Mouse (Mus musculus) forebrain, embryonic 15.5 days (tissue): ENCODE data around the gene Homez. TPM values are rescaled to one million over a fixed set of nuclear protein-coding genes. Genes with fewer than 3 reads are reported as not detected.

Experiments
- ATAC-seq: fragments of 200-750 bp; cut with Nextera tagmentation; replicated peaks from 2 replicates; pipeline ENCODE4 v1.8.0; 2017; ENCODE audit warnings: mild to moderate bottlenecking, moderate TSS enrichment, moderate library complexity
- H3K27ac ChIP-seq: fragments of 300-500 bp; sonication (generic); replicated peaks from 2 replicates; pipeline ENCODE4 v1.5.1; 2015; ENCODE audit warnings: mild to moderate bottlenecking, inconsistent platforms
- H3K27me3 ChIP-seq: fragments of 300-500 bp; sonication (generic); 2 replicates; pipeline ENCODE4 v1.6.1; 2015; ENCODE audit warnings: inconsistent platforms
- H3K36me3 ChIP-seq: fragments of 300-500 bp; sonication (generic); 2 replicates; pipeline ENCODE4 v1.6.1; 2015; ENCODE audit warnings: mild to moderate bottlenecking, inconsistent platforms
- H3K4me1 ChIP-seq: fragments of 300-500 bp; sonication (generic); 2 replicates; pipeline ENCODE4 v1.6.1; 2015; ENCODE audit warnings: inconsistent platforms
- H3K4me2 ChIP-seq: fragments of 300-500 bp; sonication (generic); replicated peaks from 2 replicates; pipeline ENCODE4 v1.6.1; 2015; ENCODE audit warnings: mild to moderate bottlenecking, inconsistent platforms
- H3K4me3 ChIP-seq: fragments of 300-500 bp; sonication (generic); 2 replicates; pipeline ENCODE4 v1.5.1; 2015; ENCODE audit warnings: mild to moderate bottlenecking, inconsistent platforms
- H3K9ac ChIP-seq: fragments of 300-500 bp; sonication (generic); replicated peaks from 2 replicates; pipeline ENCODE4 v1.6.1; 2015; ENCODE audit warnings: mild to moderate bottlenecking, inconsistent platforms
- H3K9me3 ChIP-seq: fragments of 300-500 bp; sonication (generic); 2 replicates; pipeline ENCODE4 v1.6.1; 2016; ENCODE audit warnings: inconsistent platforms
- WGBS: fragments of 180-500 bp; shearing (Covaris S2); methylation state at CpG from one replicate; pipeline ENCODE4 v1.1.7; 2015; ENCODE audit warnings: mixed read lengths; 5-methylcytosine and 5-hydroxymethylcytosine counted together
- polyA plus RNA-seq: library from polyadenylated mRNA; unstranded; fragments of >200 nt; fragmentation: Nextera tagmentation; extraction: Ambion mirVana; gene quantifications from 2 replicates; pipeline ENCODE4 v1.2.1, GENCODE M21; 2015

The Homez gene
- polyA plus RNA-seq, result 11.1 and 13.5 TPM in 2 replicates

GRCm38 (mm10) chr14:54870861-54871260 is at the start of gene Homez:
Gene Homez (minus strand): TSS chr14:54870961.
- Histone ChIP-seq H3K4me3 (no peak within 1 kb of the TSS), H3K27ac (no peak within 1 kb of the TSS), H3K9ac (no peak within 1 kb of the TSS), H3K27me3 (no peaks in the 10 kb centered on the region), H3K9me3 (no peaks in the 10 kb centered on the region), H3K4me1 (peaks cover 8% of the 10 kb centered on the region), H3K4me2 (no peak within 1 kb of the TSS), H3K36me3 (no peaks in the 10 kb centered on the region)
- 94% methylated on average over 5 of the region's 5 CpGs for WGBS
- ATAC-seq, result no peak

GRCm38 (mm10) chr14:54920076-54920685 is 49.4 kb upstream of the Homez start:
- WGBS, result 98% methylated on average over 16 of the region's 16 CpGs
- no peak for ATAC-seq
- no peaks in the 10 kb centered on the region for H3K27me3 ChIP-seq
- H3K4me3 ChIP-seq, result no peak overlapping the region
- H3K9ac ChIP-seq, result no peak overlapping the region
- peaks cover 16% of the 10 kb centered on the region for H3K4me1 ChIP-seq
- peaks cover 42% of the 10 kb centered on the region for H3K36me3 ChIP-seq
- no peak overlapping the region for H3K27ac ChIP-seq
- peaks cover 11% of the 10 kb centered on the region; the same call in 1 of the 2 replicates for H3K9me3 ChIP-seq
- no peak overlapping the region for H3K4me2 ChIP-seq

- Histone ChIP-seq H3K4me2 (peak overlapping the region; percentile 83), H3K27ac (peak overlapping the region; percentile 87), H3K27me3 (no peaks in the 10 kb centered on the region), H3K9ac (peak overlapping the region; percentile 84), H3K36me3 (peaks cover 22% of the 10 kb centered on the region), H3K4me3 (peak overlapping the region; percentile 74), H3K9me3 (no peaks in the 10 kb centered on the region), H3K4me1 (peaks cover 21% of the 10 kb centered on the region)
- 0 out of 2 replicates have a peak, but pooled peaks have one; percentile 3 for ATAC-seq
- 14% methylated on average over 10 of the region's 10 CpGs for WGBS
Measured at GRCm38 (mm10) chr14:54913343-54913742, 42.6 kb upstream of the Homez start.

- H3K27ac ChIP-seq, result peak within 1 kb of the TSS; percentile 87
- peaks cover 21% of the 10 kb centered on the region for H3K4me1 ChIP-seq
- no peaks in the 10 kb centered on the region for H3K9me3 ChIP-seq
- peaks cover 22% of the 10 kb centered on the region for H3K36me3 ChIP-seq
- under 1% methylated on average over 26 of the region's 28 CpGs for WGBS
- peak within 1 kb of the TSS; percentile 74 for H3K4me3 ChIP-seq
- H3K27me3 ChIP-seq, result no peaks in the 10 kb centered on the region
- ATAC-seq, result peak; percentile 97
- H3K4me2 ChIP-seq, result peak within 1 kb of the TSS; percentile 83
- H3K9ac ChIP-seq, result peak within 1 kb of the TSS; percentile 84
Measured at GRCm38 (mm10) chr14:54912886-54913285, 42.1 kb upstream of the Homez start, which contains the start of gene Slc22a17. Gene Slc22a17 (minus strand): TSS chr14:54913132.

GRCm38 (mm10) chr14:54912109-54912850 is 41.5 kb upstream of the Homez start:
- Histone ChIP-seq H3K27me3 (no peaks in the 10 kb centered on the region), H3K4me3 (peak overlapping the region; percentile 74), H3K36me3 (peaks cover 27% of the 10 kb centered on the region), H3K4me1 (peaks cover 21% of the 10 kb centered on the region), H3K9ac (peak overlapping the region; percentile 84), H3K27ac (peak overlapping the region; percentile 87), H3K4me2 (peak overlapping the region; percentile 83), H3K9me3 (no peaks in the 10 kb centered on the region)
- ATAC-seq, result peak; percentile 68
- WGBS, result 2% methylated on average over 49 of the region's 69 CpGs

- ATAC-seq, result no peak
- H3K27ac ChIP-seq, result no peak overlapping the region
- H3K9ac ChIP-seq, result no peak overlapping the region
- H3K27me3 ChIP-seq, result no peaks in the 10 kb centered on the region
- H3K9me3 ChIP-seq, result no peaks in the 10 kb centered on the region
- peaks cover 20% of the 10 kb centered on the region for H3K4me1 ChIP-seq
- 86% methylated on average over 7 of the region's 7 CpGs for WGBS
- peaks cover 48% of the 10 kb centered on the region for H3K36me3 ChIP-seq
- no peak overlapping the region for H3K4me3 ChIP-seq
- H3K4me2 ChIP-seq, result no peak overlapping the region
Measured at GRCm38 (mm10) chr14:54908682-54909081, 37.9 kb upstream of the Homez start.

- Histone ChIP-seq H3K27me3 (no peaks in the 10 kb centered on the region), H3K9me3 (no peaks in the 10 kb centered on the region), H3K4me3 (no peak overlapping the region), H3K4me1 (no peaks in the 10 kb centered on the region), H3K9ac (no peak overlapping the region), H3K27ac (no peak overlapping the region), H3K36me3 (peaks cover 46% of the 10 kb centered on the region), H3K4me2 (no peak overlapping the region)
- 90% methylated on average over 4 of the region's 4 CpGs for WGBS
- ATAC-seq, result no peak
Measured at GRCm38 (mm10) chr14:54903641-54904040, 32.9 kb upstream of the Homez start.

GRCm38 (mm10) chr14:54900383-54900782 is 29.6 kb upstream of the Homez start:
- peak; percentile 59 for ATAC-seq

GRCm38 (mm10) chr14:54897445-54897844 is 26.7 kb upstream of the Homez start:
- WGBS, result 75% methylated on average over 2 of the region's 2 CpGs
- peaks cover 24% of the 10 kb centered on the region for H3K4me1 ChIP-seq
- H3K4me3 ChIP-seq, result no peak overlapping the region
- H3K9ac ChIP-seq, result no peak overlapping the region
- peaks cover 36% of the 10 kb centered on the region for H3K36me3 ChIP-seq
- H3K27me3 ChIP-seq, result no peaks in the 10 kb centered on the region
- no peak overlapping the region for H3K4me2 ChIP-seq
- no peaks in the 10 kb centered on the region for H3K9me3 ChIP-seq
- ATAC-seq, result no peak
- peak overlapping the region; percentile 31; the same call in 1 of the 2 replicates for H3K27ac ChIP-seq

More at GRCm38 (mm10) chr14:54900383-54900782, 29.6 kb upstream of the Homez start:
- no peaks in the 10 kb centered on the region for H3K27me3 ChIP-seq
- no peak overlapping the region for H3K4me2 ChIP-seq
- peaks cover 44% of the 10 kb centered on the region for H3K36me3 ChIP-seq
- under 1% methylated on average over 3 of the region's 3 CpGs for WGBS
- H3K27ac ChIP-seq, result peak overlapping the region; percentile 6; the same call in 1 of the 2 replicates
- H3K9ac ChIP-seq, result no peak overlapping the region
- no peak overlapping the region for H3K4me3 ChIP-seq
- H3K4me1 ChIP-seq, result peaks cover 18% of the 10 kb centered on the region
- H3K9me3 ChIP-seq, result no peaks in the 10 kb centered on the region

- Histone ChIP-seq H3K4me2 (peak overlapping the region; percentile 64), H3K4me1 (peaks cover 24% of the 10 kb centered on the region), H3K4me3 (peak overlapping the region; percentile 90), H3K27ac (peak overlapping the region; percentile 94), H3K27me3 (no peaks in the 10 kb centered on the region), H3K9ac (peak overlapping the region; percentile 98), H3K9me3 (no peaks in the 10 kb centered on the region), H3K36me3 (peaks cover 36% of the 10 kb centered on the region)
- under 1% methylated on average over 52 of the region's 54 CpGs for WGBS
- ATAC-seq, result peak; percentile 55
Measured at GRCm38 (mm10) chr14:54894296-54895151, 23.8 kb upstream of the Homez start.

- WGBS, result under 1% methylated on average over 38 of the region's 38 CpGs
- Histone ChIP-seq H3K4me1 (peaks cover 24% of the 10 kb centered on the region), H3K4me2 (peak overlapping the region; percentile 64), H3K9ac (peak overlapping the region; percentile 98), H3K27me3 (no peaks in the 10 kb centered on the region), H3K9me3 (no peaks in the 10 kb centered on the region), H3K27ac (peak overlapping the region; percentile 94), H3K36me3 (peaks cover 30% of the 10 kb centered on the region), H3K4me3 (peak overlapping the region; percentile 90)
- ATAC-seq, result peak; percentile 99
Measured at GRCm38 (mm10) chr14:54893651-54894181, 23.0 kb upstream of the Homez start.
